Mouse (Mus musculus): ENCODE results near the gene Hist1h2ae.

- no peak for TF ChIP-seq CTCF (IDR thresholded peaks at IDR 0.05; ENCODE audit: low read depth, low read length)
- TF ChIP-seq POLR2A (IDR thresholded peaks at IDR 0.05; ENCODE audit: insufficient read depth, low read length) = no peak
These were observed 32.2 kb upstream of the Hist1h2ae start for GRCm38 (mm10) chr13:23603182-23603699.

All from ES-Bruce4 (cell line).